Mouse (Mus musculus): Measurements from ENCODE around the gene Srgap3. TPM values are rescaled to one million over a fixed set of nuclear protein-coding genes. Genes with fewer than 3 reads are reported as not detected.

The Srgap3 gene
- 0.12 and 0.25 TPM in 2 replicates for total RNA-seq (2017)

DNA sequence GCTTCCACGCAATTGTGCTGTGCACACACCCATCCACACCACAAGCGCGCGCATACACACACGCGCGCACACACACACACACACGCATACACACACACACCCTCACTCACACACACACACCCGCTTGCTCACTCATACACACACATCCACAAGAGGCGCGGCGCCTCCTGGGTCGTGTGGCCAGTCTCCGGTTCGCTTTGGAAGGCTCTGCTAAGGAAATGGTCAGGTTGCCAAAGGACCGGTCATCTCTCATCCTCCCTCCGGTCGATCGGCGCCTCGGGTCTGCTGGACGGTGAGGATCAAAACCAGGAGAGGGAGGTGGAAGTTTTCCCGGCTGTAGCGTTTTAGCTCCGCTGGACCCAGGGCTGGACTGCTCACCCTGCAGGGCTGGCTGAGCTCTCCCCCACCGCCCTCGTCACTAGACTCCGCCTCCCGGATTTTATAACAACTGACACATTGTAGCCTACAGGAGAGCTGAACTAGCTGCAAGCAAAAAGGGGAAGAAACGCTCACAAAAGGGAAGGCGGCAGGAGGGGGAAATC lies at the start of gene Srgap3:
TSS of gene Srgap3 (minus strand) at position 372 of the 542 bp plus-strand sequence.
- no peak for ATAC-seq (ENCODE audit: extremely low read depth, insufficient number of reproducible peaks, low FRiP score, poor library complexity, severe bottlenecking)

DNA sequence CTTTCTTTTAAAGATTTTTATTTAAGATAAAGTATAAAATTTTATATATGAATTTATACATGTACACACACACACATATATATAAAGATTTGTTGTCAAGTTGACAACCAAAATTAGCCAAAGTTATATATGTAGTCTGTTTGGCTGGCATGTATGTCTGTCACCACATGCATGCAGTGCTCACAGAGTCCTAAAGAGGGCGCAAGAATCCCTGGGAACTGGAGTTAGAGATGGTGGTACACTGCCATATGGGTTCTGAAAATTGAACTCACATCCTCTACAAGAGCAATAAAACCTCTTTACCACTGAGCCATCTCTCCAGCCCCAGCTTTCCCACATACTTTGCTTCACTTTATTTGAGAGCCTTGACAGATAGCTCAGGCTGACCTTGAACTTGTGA lies 48.6 kb upstream of the Srgap3 start:
- no peak for ATAC-seq (ENCODE audit: extremely low read depth, insufficient number of reproducible peaks, low FRiP score, poor library complexity, severe bottlenecking)

DNA sequence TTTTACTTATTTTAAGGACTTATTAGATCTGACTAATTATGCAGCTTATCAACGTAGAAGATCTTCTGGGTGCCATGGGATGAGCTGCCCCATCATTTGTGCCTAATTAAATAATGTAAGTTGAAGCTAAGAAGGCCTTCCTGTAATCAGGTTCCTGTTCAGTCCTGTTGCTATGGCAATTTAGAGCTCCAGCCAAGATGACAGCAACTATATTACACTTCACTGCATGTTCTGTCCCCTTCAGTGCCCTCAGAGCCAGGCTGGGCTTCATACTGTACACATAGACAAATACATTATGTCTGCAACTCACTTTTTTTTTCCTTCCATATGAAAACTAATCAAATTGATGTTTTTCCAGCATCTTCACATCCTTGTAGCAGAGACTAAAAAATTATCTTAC lies 43.1 kb upstream of the Srgap3 start:
- ATAC-seq (ENCODE audit: extremely low read depth, insufficient number of reproducible peaks, low FRiP score, poor library complexity, severe bottlenecking) = no peak

DNA sequence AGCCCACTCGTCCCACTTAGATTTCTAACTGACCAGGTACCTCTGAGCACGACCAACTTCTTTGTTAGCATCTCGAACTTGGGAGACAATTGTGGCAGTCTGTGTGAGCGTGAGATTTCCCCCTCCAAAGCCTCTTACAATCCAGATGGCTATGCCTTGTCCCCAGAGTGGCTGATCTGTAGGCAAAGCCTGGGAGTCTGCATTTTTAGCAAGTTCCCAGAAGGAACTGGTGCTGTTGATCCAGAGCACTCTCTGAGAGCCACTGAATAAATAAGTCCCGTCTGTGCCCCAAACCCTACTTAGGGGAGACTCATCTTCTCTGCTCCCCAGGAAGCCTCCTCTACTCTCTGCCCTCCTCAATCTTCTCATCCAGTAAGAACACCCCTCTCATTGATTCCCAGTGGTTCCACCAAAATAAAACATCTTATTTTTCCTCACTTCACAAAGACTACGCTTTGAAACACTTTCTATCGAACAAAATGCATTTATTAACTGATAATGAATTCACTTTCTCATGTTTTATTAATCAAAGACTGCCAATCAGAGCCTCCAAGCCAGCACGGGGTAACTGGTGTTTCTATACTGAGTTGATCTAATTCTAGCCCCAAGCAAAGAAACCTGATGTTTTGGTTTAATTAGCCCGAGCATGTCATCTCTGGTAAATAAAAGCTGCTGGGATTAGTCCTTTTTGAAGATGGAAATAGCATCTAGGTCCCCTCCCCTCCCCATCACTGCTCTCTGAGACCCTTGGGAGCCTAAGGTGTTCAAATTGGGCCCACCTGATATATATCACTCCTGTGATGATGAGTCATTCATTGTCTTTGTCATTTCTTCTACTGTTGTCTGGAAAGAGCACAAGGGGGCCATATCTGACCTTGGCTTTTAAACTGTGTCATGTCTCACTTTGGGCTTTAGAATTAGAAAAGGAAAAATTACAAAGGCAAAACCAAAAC lies 38.6 kb upstream of the Srgap3 start:
- ATAC-seq (ENCODE audit: extremely low read depth, insufficient number of reproducible peaks, low FRiP score, poor library complexity, severe bottlenecking) = no peak

DNA sequence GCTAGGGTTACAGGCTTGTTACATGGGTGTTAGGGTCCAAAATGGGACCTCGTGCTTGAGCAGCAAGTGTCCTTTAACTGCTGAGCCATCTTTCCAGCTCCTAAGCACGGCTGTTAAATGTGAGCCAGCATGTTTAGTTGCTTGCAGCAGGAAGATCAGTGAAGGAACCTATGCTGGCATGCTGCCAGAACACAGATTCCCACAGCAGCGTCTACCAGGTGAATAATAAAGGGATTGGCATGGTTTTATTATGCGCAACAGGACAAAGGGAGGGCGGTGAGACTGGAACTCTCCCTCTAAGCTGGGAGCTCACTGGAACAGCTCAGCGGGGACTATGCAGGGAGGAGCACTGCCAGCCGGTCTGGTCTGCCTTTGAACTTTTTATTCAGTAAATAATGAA lies 35.2 kb upstream of the Srgap3 start:
- ATAC-seq (ENCODE audit: extremely low read depth, insufficient number of reproducible peaks, low FRiP score, poor library complexity, severe bottlenecking) = no peak

DNA sequence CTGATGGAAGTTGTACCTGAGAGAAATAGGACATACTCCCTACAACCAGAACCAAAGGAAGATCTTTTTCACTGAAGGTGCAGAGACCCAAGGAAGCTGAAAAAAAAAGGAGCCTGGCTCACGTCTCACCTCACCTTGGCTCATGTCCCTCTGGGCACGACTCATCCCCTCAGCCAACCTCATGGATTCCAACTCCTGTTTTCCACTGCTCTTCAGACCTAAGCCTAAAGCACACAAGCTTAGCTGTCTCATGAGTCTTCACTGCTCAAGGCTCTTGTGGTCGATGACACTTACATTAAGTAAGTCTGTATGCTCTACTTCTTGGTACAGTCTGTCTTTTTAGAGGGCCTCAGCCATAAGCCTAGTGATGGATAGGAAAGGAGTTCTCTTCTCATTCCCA lies 31.9 kb upstream of the Srgap3 start:
- ATAC-seq (ENCODE audit: extremely low read depth, insufficient number of reproducible peaks, low FRiP score, poor library complexity, severe bottlenecking) = no peak

DNA sequence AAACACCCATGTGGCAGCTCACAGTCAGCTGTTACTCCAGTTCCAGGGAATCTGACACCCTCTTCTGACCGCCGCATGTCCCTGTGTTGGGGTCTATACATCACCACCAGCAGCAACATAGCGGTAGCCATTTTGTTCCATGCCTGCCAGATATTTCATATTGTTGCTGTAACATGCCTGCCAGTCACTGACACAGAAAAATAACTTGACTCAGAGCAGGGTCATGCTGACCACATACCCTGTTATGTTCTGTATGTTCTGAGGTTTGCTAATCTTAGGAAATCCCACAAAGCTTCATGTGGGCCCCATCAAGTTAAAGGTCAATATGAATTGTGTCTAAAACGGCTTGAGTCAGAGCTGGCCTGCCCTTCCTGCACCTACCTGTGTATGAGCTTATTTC lies 30.2 kb upstream of the Srgap3 start:
- no peak for ATAC-seq (ENCODE audit: extremely low read depth, insufficient number of reproducible peaks, low FRiP score, poor library complexity, severe bottlenecking)

DNA sequence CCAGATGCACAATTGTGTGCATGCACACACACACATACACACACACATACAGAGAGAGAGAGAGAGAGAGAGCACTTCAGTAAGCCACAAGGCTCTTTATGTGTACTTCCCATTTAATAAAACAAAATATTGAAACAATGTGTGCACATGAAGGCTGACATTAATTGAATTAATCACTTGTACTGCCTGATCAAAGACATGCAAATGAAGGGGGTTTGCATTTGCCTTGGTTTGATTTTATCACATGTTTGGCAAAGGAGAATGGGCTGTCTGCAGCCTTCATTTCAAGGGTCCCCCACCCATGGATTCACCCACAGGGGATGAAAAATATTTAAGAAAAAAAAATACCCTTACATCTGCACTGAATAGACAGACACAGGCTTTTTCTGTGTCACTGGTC lies 29.5 kb upstream of the Srgap3 start:
- no peak for ATAC-seq (ENCODE audit: extremely low read depth, insufficient number of reproducible peaks, low FRiP score, poor library complexity, severe bottlenecking)

DNA sequence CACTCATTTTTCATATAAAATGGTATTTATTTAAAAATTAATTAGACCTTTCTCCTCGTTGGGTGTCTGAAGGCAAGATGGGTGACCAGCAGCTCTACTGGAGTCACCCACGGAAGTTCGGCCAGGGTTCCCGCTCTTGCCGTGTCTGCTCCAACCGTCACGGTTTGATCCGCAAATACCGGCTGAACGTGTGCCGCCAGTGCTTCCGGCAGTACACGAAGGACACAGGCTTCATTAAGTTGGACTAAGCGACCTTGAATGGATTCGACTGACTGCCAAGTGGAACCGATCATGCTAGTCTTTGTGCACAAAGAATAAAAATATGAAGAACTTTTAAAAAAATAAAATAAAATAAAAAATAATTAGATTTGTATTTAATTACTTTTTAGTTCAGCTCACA lies 29.1 kb upstream of the Srgap3 start:
- no peak for ATAC-seq (ENCODE audit: extremely low read depth, insufficient number of reproducible peaks, low FRiP score, poor library complexity, severe bottlenecking)

DNA sequence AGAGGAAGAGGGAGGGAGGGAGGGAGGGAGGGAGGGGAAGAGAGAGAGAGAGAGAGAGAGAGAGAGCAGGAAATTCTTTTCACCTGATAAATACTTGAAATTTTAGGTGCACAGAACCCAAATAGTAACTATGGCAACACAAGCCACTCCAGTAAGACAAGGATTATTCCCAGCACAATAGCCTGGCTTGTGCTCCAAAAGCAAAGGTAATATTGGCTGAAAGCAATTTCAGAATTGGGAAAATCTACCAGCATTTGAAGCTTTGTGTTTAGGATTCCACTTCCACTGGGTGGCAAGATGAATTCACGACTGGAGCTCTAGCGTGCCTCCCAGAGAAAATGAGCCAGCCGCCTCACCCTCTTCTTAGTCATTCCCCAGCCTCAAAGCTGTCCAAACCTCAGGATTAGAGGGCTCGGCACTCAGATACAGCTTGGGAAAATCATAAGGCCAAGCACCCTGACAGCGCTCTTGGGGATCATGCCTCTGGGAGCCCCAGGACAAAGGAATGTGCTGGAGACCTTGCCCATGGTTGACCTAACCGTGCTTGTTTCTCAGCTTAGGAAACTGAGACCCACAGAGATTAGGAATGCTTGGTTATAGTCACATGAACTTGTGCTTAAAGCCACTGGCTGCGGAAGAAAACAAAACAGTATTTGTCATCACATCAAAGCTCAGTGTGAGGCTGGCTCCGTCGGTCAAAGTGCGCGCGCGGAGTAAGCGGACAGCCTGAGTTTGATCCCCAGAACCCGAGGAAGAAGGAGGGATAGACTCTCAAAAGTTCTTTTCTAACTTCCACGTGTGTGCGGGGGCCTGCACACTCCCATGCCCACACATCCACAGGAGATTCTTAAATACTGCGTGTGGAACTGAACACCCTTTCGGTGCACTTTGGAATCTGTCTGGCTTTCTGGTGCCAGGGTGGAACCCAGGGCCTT lies 27.0 kb upstream of the Srgap3 start:
- no peak for ATAC-seq (ENCODE audit: extremely low read depth, insufficient number of reproducible peaks, low FRiP score, poor library complexity, severe bottlenecking)

DNA sequence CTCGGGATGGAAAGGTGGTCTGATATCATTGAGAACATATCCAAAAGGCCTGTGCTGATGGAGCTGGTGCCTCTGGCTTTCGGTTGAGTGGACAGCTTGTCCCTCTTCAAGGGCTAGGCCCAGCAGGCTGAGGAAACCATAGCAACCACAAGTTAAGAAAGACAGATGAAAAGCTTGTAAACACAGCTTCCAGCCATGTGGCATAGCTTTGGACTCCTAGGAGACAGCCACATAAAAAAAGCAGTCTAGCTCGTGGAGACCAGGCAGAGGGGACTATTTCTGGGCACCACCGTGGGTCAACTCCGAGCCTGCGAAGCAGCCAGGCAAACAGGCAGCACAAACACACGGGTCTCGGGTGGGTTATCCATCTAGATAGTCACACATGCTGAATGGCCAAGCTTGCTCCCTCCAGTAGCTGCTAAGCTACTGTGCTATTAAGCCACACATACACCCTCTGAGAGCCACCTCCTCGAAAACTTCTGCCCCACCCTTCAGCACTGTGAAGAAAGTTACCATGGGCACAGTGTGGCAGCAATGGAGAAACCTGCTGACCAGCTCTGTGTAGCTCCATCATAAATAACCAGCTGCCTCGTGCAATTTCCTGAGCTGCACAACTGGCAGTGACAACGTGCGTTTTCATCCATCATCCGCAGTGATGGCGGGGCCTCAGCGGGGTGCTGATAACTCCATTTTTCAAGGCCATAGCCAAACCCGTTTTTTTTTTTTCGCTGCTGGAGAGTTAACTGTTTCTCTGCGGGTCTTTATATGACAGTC lies 26.0 kb upstream of the Srgap3 start:
- no peak for ATAC-seq (ENCODE audit: extremely low read depth, insufficient number of reproducible peaks, low FRiP score, poor library complexity, severe bottlenecking)

DNA sequence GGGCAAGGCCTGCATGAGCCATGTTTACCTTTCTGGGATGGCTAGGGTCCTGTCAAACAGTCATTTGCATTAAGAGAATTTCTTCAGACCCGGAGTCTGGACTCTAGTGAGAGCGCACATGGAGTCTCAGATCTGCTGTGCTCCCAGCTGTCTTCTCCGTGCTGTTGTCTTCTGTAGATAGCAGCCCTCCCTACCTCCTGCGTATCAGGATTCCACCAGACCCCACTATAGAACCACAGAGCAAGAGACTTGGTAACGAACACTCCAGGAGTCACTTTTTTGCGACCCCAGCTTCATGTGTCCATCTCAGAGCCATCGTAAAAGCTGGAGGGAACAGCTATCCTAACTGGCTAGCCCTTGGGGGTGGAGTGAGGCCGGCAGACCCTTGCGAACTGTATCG lies 25.1 kb upstream of the Srgap3 start:
- no peak for ATAC-seq (ENCODE audit: extremely low read depth, insufficient number of reproducible peaks, low FRiP score, poor library complexity, severe bottlenecking)

DNA sequence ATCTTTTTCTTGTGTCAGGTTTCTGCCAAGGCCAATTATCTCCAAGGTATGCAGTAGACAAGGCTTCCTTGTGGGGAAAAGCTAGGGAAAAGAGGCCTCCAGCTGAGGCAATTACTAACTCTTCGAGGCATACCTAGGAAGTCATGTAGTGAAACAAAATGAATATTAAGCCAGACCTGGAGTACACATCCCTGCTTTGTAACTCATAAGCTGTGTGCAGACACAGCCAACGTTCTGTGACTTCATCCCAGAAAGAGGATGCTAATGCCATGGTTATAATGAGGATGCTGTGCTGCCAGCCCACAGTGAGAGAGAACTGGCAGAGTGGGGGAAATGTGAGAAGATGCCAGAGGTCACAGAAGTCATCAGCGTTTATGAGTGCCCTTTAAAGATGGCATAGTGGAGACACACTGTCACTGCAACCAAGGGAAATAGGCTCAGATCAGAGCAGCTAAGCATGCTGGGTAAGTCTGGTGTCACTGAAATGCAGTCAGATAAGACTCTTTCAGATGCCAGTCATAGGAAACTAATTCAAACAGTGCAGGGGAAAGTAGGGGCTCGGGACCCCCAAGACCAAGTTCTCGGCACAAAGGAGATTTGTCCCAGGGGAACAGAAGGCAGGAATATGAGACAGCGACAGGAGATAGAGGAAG lies 24.2 kb upstream of the Srgap3 start:
- no peak for ATAC-seq (ENCODE audit: extremely low read depth, insufficient number of reproducible peaks, low FRiP score, poor library complexity, severe bottlenecking)

DNA sequence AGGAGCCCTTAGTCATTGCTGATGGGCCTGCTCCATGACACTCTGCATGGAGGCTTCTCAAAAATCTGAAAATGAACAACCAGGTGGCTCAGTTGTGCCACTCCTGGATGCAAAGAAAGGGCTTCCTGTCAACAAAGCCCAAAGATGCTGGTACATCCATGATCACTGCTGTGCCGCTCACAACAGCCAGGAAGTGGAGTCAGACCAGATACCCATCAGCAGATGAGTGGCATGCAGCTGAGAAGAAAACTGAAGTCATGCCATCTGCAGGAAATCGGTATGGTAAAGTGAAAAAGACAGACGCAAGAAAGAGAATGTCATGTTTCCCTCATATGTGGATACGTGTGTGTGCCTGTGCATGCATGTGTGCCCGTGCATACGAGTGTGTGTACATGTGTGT lies 20.3 kb upstream of the Srgap3 start:
- no peak for ATAC-seq (ENCODE audit: extremely low read depth, insufficient number of reproducible peaks, low FRiP score, poor library complexity, severe bottlenecking)

DNA sequence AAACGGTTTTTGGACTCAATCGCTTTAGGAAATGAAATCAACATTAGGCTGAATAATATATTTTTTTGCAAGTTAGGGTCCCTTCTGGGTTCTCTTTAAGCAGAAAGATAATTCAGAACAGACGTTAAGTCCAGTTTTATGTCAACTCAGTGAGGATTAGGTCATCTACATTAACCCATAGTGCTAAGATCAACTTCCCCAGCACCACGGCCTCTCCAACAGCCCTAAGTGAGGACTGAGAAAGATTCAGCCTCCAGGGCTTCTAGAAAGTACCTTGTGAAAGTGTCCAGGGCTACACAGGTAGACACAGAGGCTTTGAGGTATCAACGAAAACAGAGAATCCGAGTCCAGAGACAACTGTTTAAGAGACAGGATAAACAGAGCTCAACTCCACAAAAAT lies 11.3 kb upstream of the Srgap3 start:
- ATAC-seq (ENCODE audit: extremely low read depth, insufficient number of reproducible peaks, low FRiP score, poor library complexity, severe bottlenecking) = no peak

DNA sequence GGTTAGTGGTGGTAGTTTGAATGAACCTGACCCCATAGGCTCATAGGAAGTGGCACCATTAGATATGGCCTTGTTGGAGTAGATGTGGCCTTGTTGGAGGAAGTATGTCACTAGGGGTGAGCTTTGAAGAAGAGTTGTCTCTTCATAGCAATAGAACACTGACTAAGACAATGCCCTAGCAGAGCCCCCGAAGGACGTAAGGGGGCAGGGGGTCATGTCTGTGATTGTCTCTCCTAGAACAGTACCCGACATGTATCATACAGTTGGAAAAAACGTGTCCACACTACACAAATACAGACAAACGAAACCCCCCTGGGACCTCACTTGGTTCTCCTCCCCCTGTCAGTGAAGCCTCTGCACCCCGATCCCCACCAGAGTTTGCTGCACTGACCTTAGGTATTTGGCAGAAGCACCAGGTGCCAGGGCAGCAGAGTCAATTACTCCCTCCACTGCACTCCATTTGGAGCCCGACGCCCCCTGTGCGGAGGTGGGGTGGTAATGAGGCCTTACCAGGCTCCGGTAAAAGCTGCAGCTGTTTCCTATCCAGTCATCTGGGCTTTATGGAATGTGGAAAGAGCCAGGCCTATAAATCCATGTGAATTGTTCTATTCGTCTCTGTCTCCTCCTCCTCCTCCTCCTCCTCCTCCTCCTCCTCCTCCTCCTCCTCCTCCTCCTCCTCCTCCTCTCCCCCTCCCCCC lies 10.7 kb upstream of the Srgap3 start:
- no peak for ATAC-seq (ENCODE audit: extremely low read depth, insufficient number of reproducible peaks, low FRiP score, poor library complexity, severe bottlenecking)

DNA sequence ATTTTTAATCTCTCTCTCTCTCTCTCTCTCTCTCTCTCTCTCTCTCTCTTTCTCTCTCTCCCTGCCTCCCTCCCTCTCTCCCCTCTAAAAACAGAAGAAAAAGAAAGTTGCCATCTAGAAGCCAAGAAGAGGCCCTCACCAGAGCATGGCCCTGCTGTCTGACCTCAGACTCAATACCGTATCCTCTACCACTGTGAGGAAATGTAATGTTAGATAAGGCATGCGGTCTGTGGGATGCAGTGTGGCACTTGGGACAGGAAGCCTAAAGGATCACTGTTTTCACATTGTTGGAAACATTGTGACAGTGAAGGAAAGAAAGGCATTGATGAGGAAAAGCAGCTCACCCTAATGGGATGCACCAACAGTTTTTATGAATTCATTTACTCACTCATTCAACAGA lies 8.7 kb upstream of the Srgap3 start:
- no peak for ATAC-seq (ENCODE audit: extremely low read depth, insufficient number of reproducible peaks, low FRiP score, poor library complexity, severe bottlenecking)

DNA sequence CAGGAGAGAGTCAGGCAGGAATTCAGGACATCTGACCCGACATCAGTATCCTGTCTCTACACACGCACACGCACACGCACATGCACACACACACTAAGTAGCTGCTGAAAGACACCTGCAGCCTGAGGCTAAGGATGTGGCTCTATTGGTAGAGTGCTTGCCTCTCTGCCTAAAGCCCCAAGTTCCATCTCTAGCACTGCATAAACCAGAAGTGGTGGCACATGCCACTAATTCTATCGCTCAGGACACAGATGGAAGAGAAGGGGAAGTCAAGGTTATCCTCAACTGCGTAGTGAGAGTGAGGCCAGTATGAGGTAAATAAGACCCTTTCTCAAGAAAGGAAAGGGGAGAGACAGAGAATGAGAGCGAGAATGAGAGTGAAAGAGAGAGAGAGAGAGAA lies 6.8 kb upstream of the Srgap3 start:
- no peak for ATAC-seq (ENCODE audit: extremely low read depth, insufficient number of reproducible peaks, low FRiP score, poor library complexity, severe bottlenecking)

All from neutrophil, adult 5-6 weeks (primary cell).